Mouse (Mus musculus): ENCODE measurements around the gene Pqlc2. TPM values are rescaled to one million over a fixed set of nuclear protein-coding genes. Genes with fewer than 3 reads are reported as not detected.

Pqlc2 gene
- polyA plus RNA-seq, 1 experiment from 2014 or later, result 32.8 TPM

DNA sequence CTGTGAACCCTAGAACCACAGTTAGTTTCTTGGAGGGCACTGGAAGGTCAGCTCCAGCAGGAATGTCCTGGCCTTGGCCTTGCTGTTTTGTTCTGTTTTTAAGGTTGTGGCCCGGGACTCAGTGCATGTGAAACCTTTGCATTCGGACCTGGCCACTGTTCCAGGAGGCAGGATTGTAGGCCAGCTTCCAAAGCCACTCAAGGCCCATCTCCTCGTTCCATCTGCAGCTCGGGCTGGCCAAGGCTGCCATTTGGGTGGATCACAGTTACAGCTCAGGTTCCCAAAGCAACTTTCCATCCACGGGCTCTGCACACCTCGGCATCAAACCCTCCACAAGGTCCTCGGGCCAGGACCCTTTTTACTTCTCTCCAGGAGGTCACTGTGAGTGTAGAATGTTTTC lies 35.9 kb downstream of the Pqlc2 start:
- 88% methylated on average over 7 of the region's 7 CpGs for WGBS
- ATAC-seq, result no peak

DNA sequence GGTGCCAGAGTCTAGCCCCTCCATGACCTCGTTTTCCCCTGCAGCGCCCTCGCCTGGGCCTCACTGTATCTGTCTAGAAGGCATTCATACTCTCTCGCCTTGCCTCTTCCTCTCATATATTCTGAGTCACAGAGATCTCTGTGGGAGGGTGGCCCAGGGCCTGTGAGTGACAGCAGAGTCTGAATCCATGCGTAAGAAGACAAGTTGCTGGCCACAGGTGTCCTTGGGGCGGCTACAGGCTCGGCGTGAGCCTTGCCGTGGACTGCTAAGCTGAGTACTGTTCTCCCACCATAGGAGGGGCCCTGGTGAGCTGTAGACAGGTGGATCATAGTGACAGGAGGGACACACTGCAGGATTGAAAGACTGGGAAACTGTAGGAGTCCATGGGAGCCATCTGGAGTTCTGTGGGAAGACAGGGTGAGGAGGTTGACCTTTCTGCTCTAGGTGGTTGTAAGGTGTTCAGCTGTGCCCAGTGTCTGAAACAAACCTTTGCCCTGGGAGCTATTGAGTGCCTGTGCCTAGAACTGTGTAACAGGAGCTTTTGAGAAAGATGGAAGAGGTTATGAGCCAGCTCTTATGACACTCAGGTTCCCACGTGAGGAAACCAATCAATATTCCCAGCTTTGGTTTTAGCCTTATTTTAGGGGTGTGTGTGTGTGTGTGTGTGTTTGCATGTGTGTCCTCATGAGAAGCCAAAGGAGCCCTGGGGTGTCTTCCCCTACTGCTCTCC lies 37.4 kb downstream of the Pqlc2 start:
- Histone ChIP-seq H3K9ac (ENCODE audit: low read depth, low read length) (no peak overlapping the region), H3K27ac (ENCODE audit: low read length) (no peak overlapping the region), H3K36me3 (ENCODE audit: control insufficient read depth, insufficient read depth, low read length) (no peaks in the 10 kb centered on the region; the same call in 1 of the 2 replicates), H3K27me3 (replicated peaks; ENCODE audit: control insufficient read depth, insufficient read depth, low read length) (no peaks in the 10 kb centered on the region), H3K4me1 (ENCODE audit: control insufficient read depth, insufficient read depth, low read length) (peaks cover 3% of the 10 kb centered on the region; the same call in 1 of the 2 replicates), H3K9me3 (ENCODE audit: control insufficient read depth, low read length) (no peaks in the 10 kb centered on the region), H3K4me2 (ENCODE audit: low read depth, low read length) (no peak overlapping the region), H3K4me3 (ENCODE audit: low read length) (no peak overlapping the region)
- WGBS, result 89% methylated on average over 10 of the region's 10 CpGs
- ATAC-seq, result no peak

More for the DNA sequence above, 35.9 kb downstream of the Pqlc2 start:
- no peaks in the 10 kb centered on the region; the same call in 1 of the 2 replicates for H3K36me3 ChIP-seq (ENCODE audit: control insufficient read depth, insufficient read depth, low read length)
- no peak overlapping the region for H3K9ac ChIP-seq (ENCODE audit: low read depth, low read length)
- no peak overlapping the region for H3K27ac ChIP-seq (ENCODE audit: low read length)
- H3K9me3 ChIP-seq (ENCODE audit: control insufficient read depth, low read length), result no peaks in the 10 kb centered on the region
- H3K4me2 ChIP-seq (ENCODE audit: low read depth, low read length), result no peak overlapping the region
- H3K4me3 ChIP-seq (ENCODE audit: low read length), result no peak overlapping the region
- H3K27me3 ChIP-seq (replicated peaks; ENCODE audit: control insufficient read depth, insufficient read depth, low read length), result no peaks in the 10 kb centered on the region
- peaks cover 3% of the 10 kb centered on the region; the same call in 1 of the 2 replicates for H3K4me1 ChIP-seq (ENCODE audit: control insufficient read depth, insufficient read depth, low read length)

DNA sequence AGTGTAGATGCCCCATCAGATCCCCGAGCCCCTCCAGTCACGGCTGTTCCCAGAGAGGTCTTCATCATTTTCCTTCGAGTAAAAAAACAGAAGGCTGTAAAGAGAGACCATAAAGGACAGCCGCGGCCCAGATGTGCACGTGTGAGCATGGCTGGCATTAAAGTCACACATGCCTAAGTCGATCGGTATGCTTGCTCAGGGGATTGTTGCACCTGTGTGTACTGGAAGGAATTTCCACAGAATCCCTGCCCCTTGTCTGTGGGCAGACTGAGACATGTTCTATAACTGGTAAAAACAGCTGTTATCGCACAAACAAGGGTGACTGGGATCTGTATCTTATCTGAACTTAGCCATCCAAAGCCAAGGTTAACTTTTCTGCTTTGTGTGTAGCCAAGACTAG lies 38.9 kb downstream of the Pqlc2 start:
- H3K27ac ChIP-seq (ENCODE audit: low read length), result no peak overlapping the region
- 77% methylated on average over 9 of the region's 9 CpGs for WGBS
- no peak overlapping the region for H3K9ac ChIP-seq (ENCODE audit: low read depth, low read length)
- H3K4me2 ChIP-seq (ENCODE audit: low read depth, low read length), result no peak overlapping the region
- H3K4me3 ChIP-seq (ENCODE audit: low read length), result no peak overlapping the region
- H3K36me3 ChIP-seq (ENCODE audit: control insufficient read depth, insufficient read depth, low read length), result no peaks in the 10 kb centered on the region; the same call in 1 of the 2 replicates
- ATAC-seq, result no peak
- no peaks in the 10 kb centered on the region for H3K27me3 ChIP-seq (replicated peaks; ENCODE audit: control insufficient read depth, insufficient read depth, low read length)
- H3K9me3 ChIP-seq (ENCODE audit: control insufficient read depth, low read length), result no peaks in the 10 kb centered on the region
- peaks cover 3% of the 10 kb centered on the region; the same call in 1 of the 2 replicates for H3K4me1 ChIP-seq (ENCODE audit: control insufficient read depth, insufficient read depth, low read length)

DNA sequence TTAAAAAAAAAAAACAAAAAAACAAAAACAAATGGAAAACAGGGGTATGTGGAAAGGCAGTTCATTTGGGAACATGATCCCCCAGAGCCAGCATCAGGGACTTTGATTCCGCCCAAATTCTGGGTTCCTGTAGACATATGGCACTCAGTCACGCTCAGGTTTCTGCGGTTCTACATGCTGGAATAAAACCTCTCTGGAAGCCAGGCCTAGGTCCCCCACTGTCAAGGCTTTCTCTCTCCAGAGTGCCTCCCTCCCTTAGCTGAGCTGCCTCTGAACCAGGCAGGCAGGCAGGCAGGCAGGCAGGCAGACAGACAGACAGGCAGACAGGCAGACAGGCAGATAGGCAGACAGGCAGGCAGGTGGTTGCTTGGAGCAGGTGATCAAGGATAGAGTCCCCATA lies 40.3 kb downstream of the Pqlc2 start:
- H3K4me2 ChIP-seq (ENCODE audit: low read depth, low read length), result no peak overlapping the region
- no peak overlapping the region for H3K4me3 ChIP-seq (ENCODE audit: low read length)
- H3K27ac ChIP-seq (ENCODE audit: low read length), result no peak overlapping the region
- peaks cover 3% of the 10 kb centered on the region; the same call in 1 of the 2 replicates for H3K4me1 ChIP-seq (ENCODE audit: control insufficient read depth, insufficient read depth, low read length)
- H3K27me3 ChIP-seq (replicated peaks; ENCODE audit: control insufficient read depth, insufficient read depth, low read length), result no peaks in the 10 kb centered on the region
- ATAC-seq, result no peak
- WGBS, result 90% methylated on average over 3 of the region's 3 CpGs
- H3K36me3 ChIP-seq (ENCODE audit: control insufficient read depth, insufficient read depth, low read length), result no peaks in the 10 kb centered on the region; the same call in 1 of the 2 replicates
- no peaks in the 10 kb centered on the region for H3K9me3 ChIP-seq (ENCODE audit: control insufficient read depth, low read length)
- H3K9ac ChIP-seq (ENCODE audit: low read depth, low read length), result no peak overlapping the region

DNA sequence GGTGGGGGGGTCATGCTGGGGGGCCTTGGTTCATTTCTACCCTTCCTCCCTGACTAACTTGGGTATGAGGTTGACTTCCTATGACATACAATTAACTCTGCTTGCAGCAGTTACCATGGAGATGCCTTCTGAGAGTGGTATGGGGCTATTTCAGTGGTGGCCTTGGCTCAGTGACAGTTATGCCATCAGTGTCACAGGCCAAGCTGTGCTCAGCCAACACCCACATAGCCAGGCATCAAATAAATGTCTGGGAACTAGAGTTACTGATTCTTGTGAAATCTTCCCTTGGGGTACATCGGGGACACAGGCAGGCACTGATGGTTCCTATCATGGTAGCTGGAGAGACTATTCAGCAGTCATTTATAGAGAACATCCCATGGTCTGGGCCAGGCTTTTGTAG lies 42.3 kb downstream of the Pqlc2 start:
- H3K36me3 ChIP-seq (ENCODE audit: control insufficient read depth, insufficient read depth, low read length), result peaks cover 3% of the 10 kb centered on the region
- no peaks in the 10 kb centered on the region for H3K27me3 ChIP-seq (replicated peaks; ENCODE audit: control insufficient read depth, insufficient read depth, low read length)
- 95% methylated on average over 1 of the region's 1 CpGs for WGBS
- H3K27ac ChIP-seq (ENCODE audit: low read length), result no peak overlapping the region
- H3K4me1 ChIP-seq (ENCODE audit: control insufficient read depth, insufficient read depth, low read length), result peaks cover 3% of the 10 kb centered on the region; the same call in 1 of the 2 replicates
- no peak for ATAC-seq
- H3K4me3 ChIP-seq (ENCODE audit: low read length), result no peak overlapping the region
- no peaks in the 10 kb centered on the region for H3K9me3 ChIP-seq (ENCODE audit: control insufficient read depth, low read length)
- H3K9ac ChIP-seq (ENCODE audit: low read depth, low read length), result no peak overlapping the region
- no peak overlapping the region for H3K4me2 ChIP-seq (ENCODE audit: low read depth, low read length)

DNA sequence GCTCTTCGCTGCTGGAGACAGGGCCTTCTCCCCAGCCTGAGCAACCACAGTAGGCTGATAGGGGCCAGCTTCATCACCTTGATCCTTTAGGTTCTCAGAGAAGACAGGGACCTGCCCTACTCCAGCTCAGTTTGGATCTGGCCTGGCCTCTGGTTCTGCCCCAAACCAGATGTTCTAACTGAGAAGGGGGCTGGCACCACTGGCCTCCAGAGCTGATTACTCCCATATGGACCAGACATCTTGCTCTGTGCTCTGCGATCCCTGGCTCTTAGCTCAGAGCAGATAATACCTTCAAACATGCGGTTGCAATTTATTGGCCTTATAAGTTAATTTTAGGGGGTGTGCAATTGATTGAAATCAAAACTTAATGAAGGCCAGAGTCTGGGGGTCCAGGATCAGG lies 43.2 kb downstream of the Pqlc2 start:
- no peak overlapping the region for H3K9ac ChIP-seq (ENCODE audit: low read depth, low read length)
- H3K4me2 ChIP-seq (ENCODE audit: low read depth, low read length), result no peak overlapping the region
- 88% methylated on average over 3 of the region's 3 CpGs for WGBS
- H3K36me3 ChIP-seq (ENCODE audit: control insufficient read depth, insufficient read depth, low read length), result peaks cover 5% of the 10 kb centered on the region
- no peaks in the 10 kb centered on the region for H3K27me3 ChIP-seq (replicated peaks; ENCODE audit: control insufficient read depth, insufficient read depth, low read length)
- no peaks in the 10 kb centered on the region for H3K9me3 ChIP-seq (ENCODE audit: control insufficient read depth, low read length)
- no peak for ATAC-seq
- H3K4me3 ChIP-seq (ENCODE audit: low read length), result no peak overlapping the region
- H3K27ac ChIP-seq (ENCODE audit: low read length), result no peak overlapping the region
- peaks cover 3% of the 10 kb centered on the region; the same call in 1 of the 2 replicates for H3K4me1 ChIP-seq (ENCODE audit: control insufficient read depth, insufficient read depth, low read length)

DNA sequence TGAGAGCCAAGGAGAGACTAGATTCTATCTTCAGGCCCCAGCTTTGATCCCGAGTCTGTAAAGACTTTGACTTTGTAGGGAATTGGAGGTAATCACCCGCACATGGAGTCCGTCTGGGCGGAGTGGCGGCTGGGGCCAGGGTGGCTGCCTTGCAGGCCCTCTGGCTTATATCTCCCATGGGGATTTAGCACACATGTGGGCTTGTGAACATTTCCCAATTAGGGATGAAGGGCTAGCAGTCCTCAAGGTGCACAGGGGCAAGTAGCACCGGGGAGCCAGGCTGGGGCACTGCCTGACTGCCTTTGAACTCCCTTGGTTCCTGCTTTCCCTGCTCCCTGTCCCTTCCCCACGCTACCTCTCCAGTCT lies 44.0 kb downstream of the Pqlc2 start:
- H3K36me3 ChIP-seq (ENCODE audit: control insufficient read depth, insufficient read depth, low read length), result peaks cover 6% of the 10 kb centered on the region; the same call in 1 of the 2 replicates
- H3K27ac ChIP-seq (ENCODE audit: low read length), result no peak overlapping the region
- no peak overlapping the region for H3K4me2 ChIP-seq (ENCODE audit: low read depth, low read length)
- no peak overlapping the region for H3K9ac ChIP-seq (ENCODE audit: low read depth, low read length)
- no peaks in the 10 kb centered on the region for H3K27me3 ChIP-seq (replicated peaks; ENCODE audit: control insufficient read depth, insufficient read depth, low read length)
- H3K4me3 ChIP-seq (ENCODE audit: low read length), result no peak overlapping the region
- peaks cover 3% of the 10 kb centered on the region; the same call in 1 of the 2 replicates for H3K4me1 ChIP-seq (ENCODE audit: control insufficient read depth, insufficient read depth, low read length)
- H3K9me3 ChIP-seq (ENCODE audit: control insufficient read depth, low read length), result no peaks in the 10 kb centered on the region
- 81% methylated on average over 7 of the region's 7 CpGs for WGBS
- no peak for ATAC-seq

DNA sequence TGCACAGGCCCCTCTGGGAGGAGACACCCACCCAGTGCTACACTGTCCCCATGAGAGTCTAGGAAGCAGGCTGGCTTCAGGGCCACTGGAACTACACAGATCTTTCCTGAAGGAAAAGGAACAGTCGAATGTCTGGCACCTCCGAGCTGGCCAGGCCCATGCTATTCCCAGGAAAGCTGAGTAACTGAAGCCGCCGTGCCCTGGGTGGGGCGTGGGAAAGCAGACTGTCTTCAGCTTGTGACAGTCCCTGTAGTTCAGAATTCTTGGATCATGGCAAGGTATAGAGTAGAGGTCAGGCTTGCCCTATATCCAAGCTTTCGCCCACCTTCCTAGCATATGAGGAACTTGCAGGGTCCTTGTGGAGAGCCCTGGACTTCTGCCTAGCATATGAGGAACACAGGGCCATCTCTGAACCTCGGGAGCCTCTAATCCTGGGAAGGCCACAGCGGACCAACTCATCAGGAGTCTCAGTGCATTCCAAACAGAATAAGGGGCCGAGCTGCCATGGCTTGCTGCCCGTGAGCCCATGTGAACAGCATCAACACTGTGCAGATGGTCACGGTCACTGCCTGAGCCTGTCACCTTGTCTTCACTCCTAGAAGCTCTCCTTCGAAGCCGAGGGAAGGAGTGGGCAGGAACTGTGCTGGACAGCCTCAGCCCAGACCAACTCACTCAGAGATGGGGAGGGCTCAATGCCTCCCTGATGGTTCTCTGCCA lies 44.6 kb downstream of the Pqlc2 start:
- WGBS, result 89% methylated on average over 13 of the region's 13 CpGs
- no peaks in the 10 kb centered on the region for H3K4me1 ChIP-seq (ENCODE audit: control insufficient read depth, insufficient read depth, low read length)
- H3K36me3 ChIP-seq (ENCODE audit: control insufficient read depth, insufficient read depth, low read length), result peaks cover 6% of the 10 kb centered on the region; the same call in 1 of the 2 replicates
- no peaks in the 10 kb centered on the region for H3K9me3 ChIP-seq (ENCODE audit: control insufficient read depth, low read length)
- H3K4me3 ChIP-seq (ENCODE audit: low read length), result no peak overlapping the region
- H3K27me3 ChIP-seq (replicated peaks; ENCODE audit: control insufficient read depth, insufficient read depth, low read length), result no peaks in the 10 kb centered on the region
- H3K27ac ChIP-seq (ENCODE audit: low read length), result no peak overlapping the region
- no peak overlapping the region for H3K9ac ChIP-seq (ENCODE audit: low read depth, low read length)
- no peak for ATAC-seq
- no peak overlapping the region for H3K4me2 ChIP-seq (ENCODE audit: low read depth, low read length)

DNA sequence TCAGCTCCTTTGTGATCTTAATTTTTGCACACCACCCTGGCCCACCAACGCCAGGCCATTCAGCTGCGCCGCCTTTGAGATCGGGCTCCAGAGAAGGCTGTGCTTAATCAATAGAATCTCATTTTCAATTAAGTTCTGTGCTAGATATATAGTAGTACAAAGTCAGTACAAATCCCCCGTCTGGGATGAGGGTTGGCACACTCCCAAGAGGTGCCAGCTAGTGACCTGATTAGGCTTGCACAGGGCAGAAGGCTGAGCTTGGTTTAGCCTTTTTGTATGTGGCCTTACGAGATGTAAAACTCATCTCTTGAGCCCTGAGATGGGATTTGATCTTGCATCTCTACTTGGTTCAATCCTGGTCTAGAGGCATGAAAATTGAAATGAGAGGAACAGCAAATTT lies 47.5 kb downstream of the Pqlc2 start:
- Histone ChIP-seq H3K4me3 (ENCODE audit: low read length) (no peak overlapping the region), H3K9ac (ENCODE audit: low read depth, low read length) (no peak overlapping the region), H3K4me2 (ENCODE audit: low read depth, low read length) (no peak overlapping the region), H3K4me1 (ENCODE audit: control insufficient read depth, insufficient read depth, low read length) (peaks cover 8% of the 10 kb centered on the region), H3K36me3 (ENCODE audit: control insufficient read depth, insufficient read depth, low read length) (peaks cover 10% of the 10 kb centered on the region), H3K9me3 (ENCODE audit: control insufficient read depth, low read length) (no peaks in the 10 kb centered on the region), H3K27me3 (replicated peaks; ENCODE audit: control insufficient read depth, insufficient read depth, low read length) (no peaks in the 10 kb centered on the region), H3K27ac (ENCODE audit: low read length) (no peak overlapping the region)
- 92% methylated on average over 6 of the region's 6 CpGs for whole genome bisulfite sequencing
- ATAC-seq, result no peak

Data from intestine, embryonic 16.5 days (tissue).